Mouse (Mus musculus): Measurements from ENCODE around the gene Arl4a. TPM values are rescaled to one million over a fixed set of nuclear protein-coding genes. Genes with fewer than 3 reads are reported as not detected.

Arl4a gene
- polyA plus RNA-seq, 1 experiment: 204 TPM

GRCm38 (mm10) chr12:39990830-39991780 lies 46.7 kb downstream of the Arl4a start:
- Histone ChIP-seq H3K4me3 (ENCODE audit: insufficient read depth, low read depth, low read length) (no peak overlapping the region), H3K4me1 (ENCODE audit: control insufficient read depth, insufficient read depth, insufficient read length, low read length) (peaks cover 2% of the 10 kb centered on the region; the same call in 1 of the 2 replicates), H3K27ac (replicated peaks; ENCODE audit: low read depth, low read length) (no peak overlapping the region)

DNA sequence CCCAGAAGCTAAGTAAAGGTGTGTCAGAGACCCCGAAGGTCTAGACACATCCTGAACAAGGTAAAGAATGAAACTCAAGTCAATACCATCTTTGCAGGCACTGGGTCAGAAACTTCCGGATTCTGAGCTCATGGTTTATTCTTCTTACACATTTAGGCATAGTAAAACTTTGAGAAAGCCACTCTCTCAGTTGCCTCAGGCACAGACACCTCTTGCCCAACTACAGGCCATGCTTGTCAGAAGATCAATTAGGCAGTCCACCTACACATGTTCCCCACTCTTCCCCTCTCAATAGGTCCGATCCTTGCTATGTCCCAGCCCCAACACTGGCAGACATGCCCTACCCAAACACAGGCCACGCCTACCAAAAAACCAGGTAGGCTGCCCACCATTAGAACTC lies 48.7 kb downstream of the Arl4a start:
- Histone ChIP-seq H3K4me3 (ENCODE audit: insufficient read depth, low read depth, low read length) (no peak overlapping the region), H3K27ac (replicated peaks; ENCODE audit: low read depth, low read length) (no peak overlapping the region), H3K4me1 (ENCODE audit: control insufficient read depth, insufficient read depth, insufficient read length, low read length) (peaks cover 2% of the 10 kb centered on the region; the same call in 1 of the 2 replicates)

DNA sequence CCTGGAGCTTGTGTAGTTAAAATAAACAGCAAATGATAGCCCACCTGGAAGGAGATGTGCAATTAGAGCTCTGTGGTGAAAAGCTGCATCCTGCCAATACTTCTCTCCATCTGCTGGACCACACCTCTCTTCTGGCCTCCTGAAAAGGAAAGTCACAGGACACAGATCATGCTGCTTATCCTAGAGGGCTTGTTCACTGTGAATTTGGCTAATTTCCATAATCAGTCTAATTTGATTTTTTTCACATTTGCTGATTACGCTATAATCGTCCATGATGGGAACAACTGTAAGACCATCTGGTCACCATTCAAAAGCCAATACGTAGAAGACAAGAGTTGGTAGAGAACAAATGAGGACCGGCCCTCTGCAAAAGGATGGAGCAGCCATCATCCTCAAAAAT lies 50.6 kb downstream of the Arl4a start:
- Histone ChIP-seq H3K4me3 (ENCODE audit: insufficient read depth, low read depth, low read length) (no peak overlapping the region), H3K27ac (replicated peaks; ENCODE audit: low read depth, low read length) (no peak overlapping the region), H3K4me1 (ENCODE audit: control insufficient read depth, insufficient read depth, insufficient read length, low read length) (no peaks in the 10 kb centered on the region)

- Histone ChIP-seq H3K4me1 (ENCODE audit: control insufficient read depth, insufficient read depth, insufficient read length, low read length) (no peaks in the 10 kb centered on the region), H3K4me3 (ENCODE audit: insufficient read depth, low read depth, low read length) (no peak overlapping the region), H3K27ac (replicated peaks; ENCODE audit: low read depth, low read length) (no peak overlapping the region)
Measured at GRCm38 (mm10) chr12:39985639-39986038, 52.2 kb downstream of the Arl4a start.

GRCm38 (mm10) chr12:39979792-39980191 lies 58.0 kb downstream of the Arl4a start:
- H3K27ac ChIP-seq (replicated peaks; ENCODE audit: low read depth, low read length): no peak overlapping the region
- no peak overlapping the region for H3K4me3 ChIP-seq (ENCODE audit: insufficient read depth, low read depth, low read length)
- H3K4me1 ChIP-seq (ENCODE audit: control insufficient read depth, insufficient read depth, insufficient read length, low read length): no peaks in the 10 kb centered on the region

DNA sequence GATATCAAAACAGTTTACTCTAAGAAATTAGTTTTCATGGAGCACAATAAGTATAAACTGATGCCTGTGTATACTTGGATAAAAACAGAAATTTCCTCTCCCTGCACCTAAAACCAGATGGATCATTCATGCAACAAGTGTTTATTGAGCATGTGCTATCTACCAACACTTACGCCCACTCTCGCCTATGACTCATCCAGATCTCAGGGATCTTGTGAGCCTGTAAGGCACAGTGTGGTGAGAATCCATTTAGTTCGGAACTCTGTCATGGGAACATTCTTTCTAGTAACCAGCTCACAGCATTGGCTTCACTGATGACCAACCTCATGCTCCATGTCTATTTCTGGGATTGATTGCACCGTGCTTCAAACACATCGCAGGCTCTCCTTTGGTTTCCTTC lies 58.8 kb downstream of the Arl4a start:
- no peak overlapping the region for H3K4me3 ChIP-seq (ENCODE audit: insufficient read depth, low read depth, low read length)
- no peak overlapping the region for H3K27ac ChIP-seq (replicated peaks; ENCODE audit: low read depth, low read length)
- no peaks in the 10 kb centered on the region for H3K4me1 ChIP-seq (ENCODE audit: control insufficient read depth, insufficient read depth, insufficient read length, low read length)

- no peak overlapping the region for H3K27ac ChIP-seq (replicated peaks; ENCODE audit: low read depth, low read length)
- H3K4me1 ChIP-seq (ENCODE audit: control insufficient read depth, insufficient read depth, insufficient read length, low read length): no peaks in the 10 kb centered on the region
- H3K4me3 ChIP-seq (ENCODE audit: insufficient read depth, low read depth, low read length): no peak overlapping the region
Measured at GRCm38 (mm10) chr12:39977996-39978590, 59.7 kb downstream of the Arl4a start.

- Histone ChIP-seq H3K4me1 (ENCODE audit: control insufficient read depth, insufficient read depth, insufficient read length, low read length) (no peaks in the 10 kb centered on the region), H3K27ac (replicated peaks; ENCODE audit: low read depth, low read length) (no peak overlapping the region), H3K4me3 (ENCODE audit: insufficient read depth, low read depth, low read length) (no peak overlapping the region)
Measured at GRCm38 (mm10) chr12:39976426-39976825, 61.4 kb downstream of the Arl4a start.

- Histone ChIP-seq H3K27ac (replicated peaks; ENCODE audit: low read depth, low read length) (no peak overlapping the region), H3K4me3 (ENCODE audit: insufficient read depth, low read depth, low read length) (no peak overlapping the region)
Measured at GRCm38 (mm10) chr12:39975829-39976340, 61.9 kb downstream of the Arl4a start.

DNA sequence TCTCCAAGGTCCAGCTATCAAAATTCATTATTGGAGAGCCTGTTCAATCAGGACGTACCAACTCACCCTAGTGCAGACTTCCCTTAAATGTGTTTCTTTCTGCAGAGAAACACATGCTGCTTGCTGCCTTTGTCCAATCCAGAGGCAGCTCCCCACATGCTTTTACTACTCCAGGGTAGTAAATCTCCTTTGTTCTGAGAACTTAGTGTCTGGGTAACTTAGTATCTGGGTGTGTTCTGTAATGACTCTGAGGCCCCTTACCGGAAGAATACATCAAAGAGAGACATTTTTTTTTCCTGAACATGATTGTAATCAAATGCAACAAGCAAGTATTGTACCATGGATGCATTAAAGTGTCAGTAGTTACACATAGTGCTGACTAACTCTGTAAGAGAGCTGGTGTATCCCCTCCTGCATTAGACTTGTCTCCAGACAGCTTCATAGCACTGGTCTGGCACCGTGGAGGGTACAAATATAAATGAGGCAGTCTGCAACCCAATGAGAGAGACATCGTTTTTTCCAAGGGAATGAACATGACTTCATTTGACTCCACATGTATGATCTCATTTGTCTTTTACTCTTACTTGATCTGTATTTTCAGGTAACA lies 62.7 kb downstream of the Arl4a start:
- no peak overlapping the region for H3K4me3 ChIP-seq (ENCODE audit: insufficient read depth, low read depth, low read length)

More at GRCm38 (mm10) chr12:39975829-39976340, 61.9 kb downstream of the Arl4a start:
- no peaks in the 10 kb centered on the region for H3K4me1 ChIP-seq (ENCODE audit: control insufficient read depth, insufficient read depth, insufficient read length, low read length)

GRCm38 (mm10) chr12:39974273-39974672 lies 63.6 kb downstream of the Arl4a start:
- Histone ChIP-seq H3K27ac (replicated peaks; ENCODE audit: low read depth, low read length) (no peak overlapping the region), H3K4me1 (ENCODE audit: control insufficient read depth, insufficient read depth, insufficient read length, low read length) (0 out of 2 replicates have a peak, but pooled peaks cover 2% of the 10 kb centered on the region), H3K4me3 (ENCODE audit: insufficient read depth, low read depth, low read length) (no peak overlapping the region)

More for the DNA sequence above, 62.7 kb downstream of the Arl4a start:
- no peak overlapping the region for H3K27ac ChIP-seq (replicated peaks; ENCODE audit: low read depth, low read length)
- H3K4me1 ChIP-seq (ENCODE audit: control insufficient read depth, insufficient read depth, insufficient read length, low read length): 0 out of 2 replicates have a peak, but pooled peaks cover 2% of the 10 kb centered on the region

DNA sequence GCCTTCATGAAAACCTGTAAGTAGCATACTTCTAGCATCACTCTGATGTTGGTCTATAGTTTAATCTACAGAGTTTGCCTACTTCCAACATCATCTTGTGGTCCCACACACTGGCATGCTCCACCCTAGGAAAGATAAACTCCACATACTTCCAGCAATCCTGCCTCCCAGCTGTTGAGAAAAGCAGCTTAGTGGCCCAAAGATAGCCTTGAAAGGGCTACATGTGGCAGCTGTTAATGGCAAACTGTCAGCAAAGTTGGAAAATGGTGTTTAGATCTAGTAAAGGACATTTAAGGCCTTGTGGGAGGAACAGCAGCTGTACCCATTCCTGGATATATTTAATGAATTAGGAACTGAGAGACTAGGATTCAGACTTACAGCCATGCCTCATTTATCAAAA lies 68.3 kb downstream of the Arl4a start:
- Histone ChIP-seq H3K4me1 (ENCODE audit: control insufficient read depth, insufficient read depth, insufficient read length, low read length) (0 out of 2 replicates have a peak, but pooled peaks cover 2% of the 10 kb centered on the region), H3K4me3 (ENCODE audit: insufficient read depth, low read depth, low read length) (no peak overlapping the region), H3K27ac (replicated peaks; ENCODE audit: low read depth, low read length) (no peak overlapping the region)

GRCm38 (mm10) chr12:39968109-39968508 lies 69.7 kb downstream of the Arl4a start:
- H3K4me3 ChIP-seq (ENCODE audit: insufficient read depth, low read depth, low read length): no peak overlapping the region
- no peak overlapping the region for H3K27ac ChIP-seq (replicated peaks; ENCODE audit: low read depth, low read length)

DNA sequence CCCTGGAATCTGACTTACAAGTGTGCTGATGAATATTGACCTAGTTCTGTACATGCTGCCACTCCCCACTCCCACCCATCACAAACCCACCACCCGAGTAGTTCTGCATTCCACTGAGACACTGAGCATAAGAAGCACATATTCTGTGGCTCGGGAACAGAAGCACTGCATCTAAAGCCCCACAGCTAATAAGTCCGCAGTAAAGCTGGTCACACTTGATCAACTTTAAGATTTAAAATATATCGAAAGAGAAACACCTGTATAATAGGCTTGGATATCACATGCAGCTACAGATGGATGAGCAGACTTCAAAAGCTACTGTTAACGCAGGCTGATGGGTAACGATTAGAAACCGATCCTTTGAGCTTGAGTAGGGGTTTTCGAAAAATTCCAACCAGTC lies 78.7 kb downstream of the Arl4a start:
- H3K4me1 ChIP-seq (ENCODE audit: control insufficient read depth, insufficient read depth, insufficient read length, low read length): no peaks in the 10 kb centered on the region; the same call in 1 of the 2 replicates
- no peak overlapping the region for H3K27ac ChIP-seq (replicated peaks; ENCODE audit: low read depth, low read length)
- H3K4me3 ChIP-seq (ENCODE audit: insufficient read depth, low read depth, low read length): no peak overlapping the region

More at GRCm38 (mm10) chr12:39968109-39968508, 69.7 kb downstream of the Arl4a start:
- H3K4me1 ChIP-seq (ENCODE audit: control insufficient read depth, insufficient read depth, insufficient read length, low read length): 0 out of 2 replicates have a peak, but pooled peaks cover 2% of the 10 kb centered on the region

Measured in brown adipose tissue, adult 24 weeks (tissue).